Mouse (Mus musculus) myocyte (in vitro differentiated cells): ENCODE measurements at regions not wholly inside any gene's neighbourhood (a gene's known extent, or its start where the extent isn't known, plus 50 kb on each side); places are given as distances from the start of the nearest gene placed in this dataset.

Experiments used
- E2F4 ChIP-seq: IDR thresholded peaks from one replicate; pipeline ENCODE4 v1.6.1; 2011; ENCODE audit warnings: mild to moderate bottlenecking, control low read depth, moderate library complexity; ENCODE audit not compliant: insufficient read depth
- POLR2A ChIP-seq: IDR thresholded peaks from one replicate; pipeline ENCODE4 v1.6.1; 2011; ENCODE audit warnings: low read depth, mild to moderate bottlenecking, control low read depth, moderate library complexity; ENCODE audit not compliant: insufficient read length
- USF1 ChIP-seq: IDR thresholded peaks from one replicate; pipeline ENCODE4 v1.6.1; 2011; ENCODE audit warnings: low read depth, mild to moderate bottlenecking, control low read depth, moderate library complexity

DNA sequence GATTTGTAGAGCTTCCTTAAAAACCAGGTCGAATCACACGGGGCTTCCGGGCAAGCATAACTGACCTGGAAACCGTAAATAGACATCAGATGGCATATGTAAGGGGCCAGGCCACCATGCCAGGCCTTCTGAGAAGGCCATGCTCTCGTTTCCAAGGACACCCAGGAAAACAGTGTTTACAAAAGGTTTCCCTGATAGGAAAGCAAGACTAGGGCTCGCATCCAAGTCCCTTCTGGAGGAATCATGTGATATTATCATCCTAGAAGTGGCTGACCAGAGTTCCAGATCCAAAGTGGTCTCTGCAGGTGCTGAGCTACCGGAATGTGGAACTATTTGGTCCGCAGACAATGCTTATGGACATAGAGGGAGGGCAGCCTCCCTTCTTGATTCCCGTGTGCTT, 122.6 kb downstream of the Lrrc30 start:
- TF ChIP-seq E2F4 (no peak), USF1 (no peak), POLR2A (no peak)
